Mouse (Mus musculus) limb, embryonic 15.5 days (tissue): Measurements from ENCODE around the gene N4bp1. TPM values are rescaled to one million over a fixed set of nuclear protein-coding genes. Genes with fewer than 3 reads are reported as not detected.

Experiments
- ATAC-seq: fragments of 200-750 bp; cut with Nextera tagmentation; 2 replicates; pipeline ENCODE4 v1.8.0; 2017; ENCODE audit warnings: low read depth, moderate TSS enrichment; ENCODE audit not compliant: insufficient number of reproducible peaks, low FRiP score, low TSS enrichment
- H3K27ac ChIP-seq: fragments of 300-500 bp; sonication (generic); 2 replicates; pipeline ENCODE4 v1.5.1; 2015; ENCODE audit warnings: moderate library complexity, mild to moderate bottlenecking, inconsistent platforms
- H3K27me3 ChIP-seq: fragments of 300-500 bp; sonication (generic); 2 replicates; pipeline ENCODE4 v1.6.1; 2015; ENCODE audit warnings: inconsistent platforms
- H3K36me3 ChIP-seq: fragments of 300-500 bp; sonication (generic); 2 replicates; pipeline ENCODE4 v1.6.1; 2015; ENCODE audit warnings: inconsistent platforms
- H3K4me1 ChIP-seq: fragments of 300-500 bp; sonication (generic); 2 replicates; pipeline ENCODE4 v1.6.1; 2015; ENCODE audit warnings: inconsistent platforms
- H3K4me2 ChIP-seq: fragments of 300-500 bp; sonication (generic); 2 replicates; pipeline ENCODE4 v1.6.1; 2015; ENCODE audit warnings: mild to moderate bottlenecking, inconsistent platforms
- H3K4me3 ChIP-seq: fragments of 300-500 bp; sonication (generic); 2 replicates; pipeline ENCODE4 v1.5.1; 2015; ENCODE audit warnings: mild to moderate bottlenecking, inconsistent platforms
- H3K9ac ChIP-seq: fragments of 300-500 bp; sonication (generic); 2 replicates; pipeline ENCODE4 v1.6.1; 2015; ENCODE audit warnings: inconsistent platforms
- H3K9me3 ChIP-seq: fragments of 300-500 bp; sonication (generic); 2 replicates; pipeline ENCODE4 v1.6.1; 2016; ENCODE audit warnings: inconsistent platforms
- WGBS: fragments of 180-500 bp; shearing (Covaris S2); methylation state at CpG from one replicate; pipeline ENCODE4 v1.1.7; 2015; 5-methylcytosine and 5-hydroxymethylcytosine counted together
- polyA plus RNA-seq: library from polyadenylated mRNA; unstranded; fragments of >200 nt; fragmentation: Nextera tagmentation; extraction: Ambion mirVana; gene quantifications from 2 replicates; pipeline ENCODE4 v1.2.1, GENCODE M21; 2015

The N4bp1 gene
- polyA plus RNA-seq, 1 experiment from 2014 or later = 9.5 TPM

GRCm38 (mm10) chr8:86833937-86834336, 51.1 kb downstream of the N4bp1 start:
- Histone ChIP-seq H3K9me3 (no peaks in the 10 kb centered on the region), H3K27me3 (no peaks in the 10 kb centered on the region), H3K36me3 (no peaks in the 10 kb centered on the region; the same call in 1 of the 2 replicates), H3K4me1 (no peaks in the 10 kb centered on the region), H3K9ac (no peak overlapping the region), H3K27ac (no peak overlapping the region), H3K4me2 (no peak overlapping the region), H3K4me3 (no peak overlapping the region)
- no peak for ATAC-seq
- WGBS = 77% methylated on average over 1 of the region's 1 CpGs

DNA sequence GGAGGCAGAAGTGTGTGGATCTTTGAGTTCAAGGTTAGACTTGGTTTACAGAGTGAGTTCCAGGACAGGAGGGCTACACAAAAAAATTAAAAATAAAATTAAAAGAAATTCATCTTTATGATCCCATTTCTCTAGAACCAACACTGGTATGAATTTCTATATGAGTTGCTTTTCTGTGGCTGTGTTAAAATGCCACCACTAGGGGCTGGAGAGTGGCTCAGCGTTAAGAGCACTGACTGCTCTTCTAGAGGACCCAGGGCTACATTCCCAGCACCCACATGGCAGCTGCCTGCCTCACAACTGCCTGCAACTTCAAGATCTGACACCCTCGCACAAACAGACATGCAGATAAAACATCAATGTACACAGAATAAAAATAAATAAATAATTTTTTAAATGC, 56.1 kb downstream of the N4bp1 start:
- Histone ChIP-seq H3K9me3 (no peaks in the 10 kb centered on the region), H3K36me3 (no peaks in the 10 kb centered on the region), H3K4me1 (no peaks in the 10 kb centered on the region), H3K27me3 (no peaks in the 10 kb centered on the region), H3K9ac (no peak overlapping the region), H3K4me3 (no peak overlapping the region), H3K4me2 (no peak overlapping the region), H3K27ac (no peak overlapping the region)
- no peak for ATAC-seq
- WGBS = 59% methylated on average over 2 of the region's 2 CpGs

GRCm38 (mm10) chr8:86827199-86827598, 57.9 kb downstream of the N4bp1 start:
- Histone ChIP-seq H3K9ac (no peak overlapping the region), H3K27me3 (no peaks in the 10 kb centered on the region), H3K9me3 (no peaks in the 10 kb centered on the region), H3K4me1 (no peaks in the 10 kb centered on the region), H3K36me3 (no peaks in the 10 kb centered on the region), H3K27ac (no peak overlapping the region), H3K4me3 (no peak overlapping the region), H3K4me2 (no peak overlapping the region)
- 83% methylated on average over 5 of the region's 5 CpGs for WGBS
- no peak for ATAC-seq

DNA sequence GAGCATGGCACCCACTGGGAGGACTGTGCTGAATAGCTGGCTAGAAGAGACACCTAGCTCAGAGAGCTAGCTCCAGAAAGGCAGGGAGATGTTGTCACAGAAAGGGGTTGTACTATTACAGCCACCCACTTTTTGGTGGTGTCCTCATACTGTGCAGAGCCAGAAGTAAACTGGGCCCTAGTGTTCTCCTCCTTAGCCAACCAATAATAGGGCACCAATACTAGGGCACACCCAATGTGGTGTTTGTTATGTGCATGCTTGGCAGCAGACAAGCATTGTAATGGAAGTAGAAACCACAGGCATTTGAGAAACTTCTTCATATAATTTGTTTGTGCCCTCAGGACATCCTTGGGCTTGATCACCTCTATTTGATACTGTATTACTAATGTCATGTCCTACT, 58.5 kb downstream of the N4bp1 start:
- no peak for ATAC-seq
- Histone ChIP-seq H3K9me3 (no peaks in the 10 kb centered on the region), H3K36me3 (no peaks in the 10 kb centered on the region), H3K4me3 (no peak overlapping the region), H3K4me2 (no peak overlapping the region), H3K27ac (no peak overlapping the region), H3K27me3 (no peaks in the 10 kb centered on the region), H3K4me1 (no peaks in the 10 kb centered on the region), H3K9ac (no peak overlapping the region)

- no peak overlapping the region for H3K27ac ChIP-seq
- H3K4me1 ChIP-seq = peaks cover 5% of the 10 kb centered on the region
- no peak overlapping the region for H3K9ac ChIP-seq
- H3K9me3 ChIP-seq = no peaks in the 10 kb centered on the region
- H3K36me3 ChIP-seq = no peaks in the 10 kb centered on the region
- no peaks in the 10 kb centered on the region for H3K27me3 ChIP-seq
- H3K4me3 ChIP-seq = no peak overlapping the region
- WGBS = 78% methylated on average over 9 of the region's 9 CpGs
- no peak; the same call in 1 of the 2 replicates for ATAC-seq
- no peak overlapping the region for H3K4me2 ChIP-seq
These were observed 59.2 kb downstream of the N4bp1 start for GRCm38 (mm10) chr8:86825674-86826448.

DNA sequence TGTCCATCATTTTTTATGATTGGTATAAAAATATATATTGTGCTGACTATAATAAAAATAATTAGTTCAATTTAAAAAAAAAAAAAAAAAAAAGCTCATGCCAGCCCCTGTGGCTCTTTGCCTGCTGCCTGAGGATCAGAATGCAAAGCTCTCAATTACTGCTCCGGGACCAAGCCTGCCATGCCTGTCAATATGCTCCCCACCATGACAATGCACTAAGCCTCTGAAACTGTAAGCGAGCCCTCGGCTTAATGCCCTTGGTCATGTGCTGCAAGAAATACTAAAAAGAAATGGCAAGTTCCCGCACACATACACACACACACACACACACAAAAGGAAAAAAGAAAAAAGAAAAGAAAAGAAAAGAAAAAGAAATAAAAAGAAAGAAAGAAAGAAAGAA, 60.3 kb downstream of the N4bp1 start:
- ATAC-seq = no peak
- Histone ChIP-seq H3K27ac (no peak overlapping the region), H3K9me3 (no peaks in the 10 kb centered on the region), H3K9ac (no peak overlapping the region), H3K4me2 (no peak overlapping the region), H3K36me3 (no peaks in the 10 kb centered on the region), H3K4me3 (no peak overlapping the region), H3K4me1 (peaks cover 15% of the 10 kb centered on the region), H3K27me3 (no peaks in the 10 kb centered on the region)
- WGBS = 54% methylated on average over 4 of the region's 4 CpGs

GRCm38 (mm10) chr8:86820756-86821201, 64.3 kb downstream of the N4bp1 start:
- H3K36me3 ChIP-seq = no peaks in the 10 kb centered on the region
- no peak overlapping the region for H3K4me2 ChIP-seq
- H3K9ac ChIP-seq = no peak overlapping the region
- peak; percentile 75; the same call in 1 of the 2 replicates for ATAC-seq
- peak overlapping the region; percentile 50 for H3K27ac ChIP-seq
- 2% methylated on average over 3 of the region's 3 CpGs for WGBS
- no peaks in the 10 kb centered on the region for H3K9me3 ChIP-seq
- peaks cover 15% of the 10 kb centered on the region for H3K4me1 ChIP-seq
- no peaks in the 10 kb centered on the region for H3K27me3 ChIP-seq
- H3K4me3 ChIP-seq = no peak overlapping the region

GRCm38 (mm10) chr8:86820186-86820755, 64.8 kb downstream of the N4bp1 start:
- H3K9ac ChIP-seq = no peak overlapping the region
- H3K4me1 ChIP-seq = peaks cover 15% of the 10 kb centered on the region
- WGBS = 15% methylated on average over 2 of the region's 2 CpGs
- 0 out of 2 replicates have a peak overlapping the region, but pooled peaks have one; percentile 57 for H3K27ac ChIP-seq
- H3K9me3 ChIP-seq = no peaks in the 10 kb centered on the region
- ATAC-seq = peak; percentile 17; the same call in 1 of the 2 replicates
- H3K4me2 ChIP-seq = no peak overlapping the region
- H3K4me3 ChIP-seq = no peak overlapping the region
- H3K27me3 ChIP-seq = no peaks in the 10 kb centered on the region
- H3K36me3 ChIP-seq = no peaks in the 10 kb centered on the region

GRCm38 (mm10) chr8:86819426-86819825, 65.6 kb downstream of the N4bp1 start:
- Histone ChIP-seq H3K4me3 (no peak overlapping the region), H3K27ac (no peak overlapping the region), H3K4me1 (peaks cover 15% of the 10 kb centered on the region), H3K9ac (no peak overlapping the region), H3K36me3 (no peaks in the 10 kb centered on the region), H3K27me3 (no peaks in the 10 kb centered on the region), H3K4me2 (no peak overlapping the region), H3K9me3 (no peaks in the 10 kb centered on the region)
- ATAC-seq = no peak
- WGBS = 38% methylated on average over 6 of the region's 6 CpGs

DNA sequence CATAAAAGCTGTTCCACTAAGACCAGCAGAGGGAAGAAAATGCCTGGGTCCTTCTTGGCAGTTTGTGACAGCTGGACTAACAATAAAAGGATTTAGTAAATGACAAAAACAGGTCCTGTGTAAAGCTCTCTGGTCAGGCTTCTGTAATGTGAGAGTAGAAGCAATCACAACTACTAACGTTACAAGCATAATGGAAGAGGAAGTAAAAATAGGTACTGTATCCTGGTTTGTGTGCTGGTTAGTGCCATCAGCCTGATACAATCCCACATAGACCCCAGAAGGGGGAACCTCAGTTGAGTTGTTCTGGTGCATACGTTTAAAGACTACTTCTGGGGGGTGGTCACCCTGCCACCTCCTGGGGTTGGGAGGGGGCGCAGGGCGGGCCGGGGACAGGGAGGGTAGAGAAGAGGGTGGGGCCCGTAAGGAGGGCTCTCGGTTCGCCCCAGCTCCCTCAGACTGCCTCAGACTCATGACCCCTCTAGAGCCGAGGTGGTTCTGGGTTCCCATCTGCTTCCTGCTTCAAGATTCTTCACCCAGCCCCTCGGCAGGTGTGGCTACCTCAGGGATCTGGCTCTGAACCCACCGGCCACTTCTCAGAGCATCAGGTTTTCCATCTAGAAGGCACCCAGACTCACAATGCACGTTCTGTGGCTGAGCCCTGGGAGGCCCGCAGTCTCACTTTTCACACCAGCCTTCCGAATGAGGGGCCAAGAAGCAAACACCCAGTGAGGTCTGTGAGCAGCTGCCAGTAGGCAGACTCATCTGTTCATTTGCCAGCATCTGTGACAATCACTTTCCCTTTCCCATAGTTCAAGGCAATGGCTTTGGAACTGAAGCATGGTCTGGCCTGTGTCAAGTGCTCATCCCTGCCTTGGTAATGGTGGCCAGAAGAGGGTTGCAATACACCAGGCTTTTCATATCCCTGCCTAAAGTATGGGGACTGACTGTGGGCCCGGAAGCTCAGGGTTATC, 75.8 kb downstream of the N4bp1 start:
- 0 out of 2 replicates have a peak, but pooled peaks have one; percentile 24 for ATAC-seq
- Histone ChIP-seq H3K4me3 (no peak overlapping the region), H3K27ac (no peak overlapping the region), H3K36me3 (no peaks in the 10 kb centered on the region), H3K4me2 (no peak overlapping the region), H3K9me3 (no peaks in the 10 kb centered on the region), H3K9ac (no peak overlapping the region), H3K27me3 (no peaks in the 10 kb centered on the region), H3K4me1 (no peaks in the 10 kb centered on the region)
- WGBS = 64% methylated on average over 15 of the region's 15 CpGs

DNA sequence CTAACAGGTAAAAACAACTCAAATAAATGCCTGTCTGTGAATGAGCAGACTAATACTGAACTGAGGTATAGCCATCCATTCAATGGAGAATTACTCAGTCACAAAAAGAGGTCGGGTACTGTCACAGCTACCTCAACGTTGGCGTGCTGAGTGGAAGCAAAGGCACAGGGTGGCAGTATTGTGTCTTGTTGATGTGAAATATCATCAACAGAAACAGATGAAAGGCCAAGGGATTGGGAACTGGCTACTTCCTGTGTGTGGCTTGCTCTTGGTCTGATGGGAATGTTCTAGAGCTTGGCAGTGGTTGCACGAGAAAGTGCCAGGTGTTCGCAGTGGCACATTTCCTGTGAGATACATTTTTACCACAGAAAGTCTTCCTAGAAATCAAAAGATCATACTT, 76.8 kb downstream of the N4bp1 start:
- no peak overlapping the region for H3K4me3 ChIP-seq
- H3K36me3 ChIP-seq = no peaks in the 10 kb centered on the region
- H3K9ac ChIP-seq = no peak overlapping the region
- H3K27me3 ChIP-seq = no peaks in the 10 kb centered on the region
- H3K27ac ChIP-seq = no peak overlapping the region
- 70% methylated on average over 5 of the region's 5 CpGs for WGBS
- no peak for ATAC-seq
- H3K4me1 ChIP-seq = no peaks in the 10 kb centered on the region
- H3K9me3 ChIP-seq = no peaks in the 10 kb centered on the region
- no peak overlapping the region for H3K4me2 ChIP-seq
